Mouse (Mus musculus): ENCODE measurements at regions not wholly inside any gene's neighbourhood (a gene's known extent, or its start where the extent isn't known, plus 50 kb on each side); places are given as distances from the start of the nearest gene placed in this dataset.

DNA sequence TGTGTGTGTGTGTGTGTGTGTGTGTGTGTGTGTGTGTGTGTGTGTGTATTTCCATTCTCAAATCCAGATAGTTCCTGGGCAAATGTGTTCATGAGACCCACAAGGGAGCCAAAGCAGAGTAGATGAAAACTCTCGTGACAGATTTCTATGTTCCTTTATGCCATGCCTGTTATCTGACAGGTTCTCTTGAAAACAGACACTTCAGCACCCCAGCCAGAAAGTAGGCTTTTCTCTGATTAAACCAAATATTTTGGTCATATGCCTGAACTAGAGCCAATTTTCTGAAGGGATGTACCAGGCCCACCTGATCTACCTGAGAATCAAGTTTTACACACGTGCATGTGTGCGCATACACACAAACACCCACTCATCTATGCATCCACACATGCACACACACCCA, 95.5 kb downstream of the Psat1 start:
- ATAC-seq (replicated peaks; ENCODE audit: low read depth, poor library complexity, severe bottlenecking): no peak

- ATAC-seq (replicated peaks; ENCODE audit: low read depth, poor library complexity, severe bottlenecking): 0 out of 2 replicates have a peak, but pooled peaks have one; percentile 40
Measured at GRCm38 (mm10) chr19:15850722-15851121, 96.4 kb downstream of the Psat1 start.

GRCm38 (mm10) chr19:15849235-15849634, 97.9 kb downstream of the Psat1 start:
- ATAC-seq (replicated peaks; ENCODE audit: low read depth, poor library complexity, severe bottlenecking): peak; percentile 32; the same call in 1 of the 2 replicates

DNA sequence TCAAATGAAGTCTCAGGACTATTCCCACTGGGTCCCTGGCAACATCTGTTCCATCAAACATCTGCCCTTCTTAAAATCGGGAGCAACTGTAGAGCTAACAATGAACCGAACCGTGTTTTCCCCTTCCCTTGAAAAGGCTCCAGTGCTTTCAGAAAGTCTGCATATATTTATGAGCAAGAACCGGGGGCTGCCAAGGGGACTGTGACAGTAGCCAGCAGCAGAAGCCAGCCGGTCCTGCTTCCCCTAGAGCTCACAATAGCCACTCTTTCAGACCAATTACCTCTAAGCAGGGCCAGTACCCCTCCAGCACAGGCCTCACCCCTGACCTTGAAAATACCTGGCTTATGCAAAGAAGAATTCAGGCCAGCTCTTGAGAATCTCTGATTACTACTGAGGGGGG, 108.8 kb downstream of the Psat1 start:
- ATAC-seq (replicated peaks; ENCODE audit: low read depth, poor library complexity, severe bottlenecking): no peak

DNA sequence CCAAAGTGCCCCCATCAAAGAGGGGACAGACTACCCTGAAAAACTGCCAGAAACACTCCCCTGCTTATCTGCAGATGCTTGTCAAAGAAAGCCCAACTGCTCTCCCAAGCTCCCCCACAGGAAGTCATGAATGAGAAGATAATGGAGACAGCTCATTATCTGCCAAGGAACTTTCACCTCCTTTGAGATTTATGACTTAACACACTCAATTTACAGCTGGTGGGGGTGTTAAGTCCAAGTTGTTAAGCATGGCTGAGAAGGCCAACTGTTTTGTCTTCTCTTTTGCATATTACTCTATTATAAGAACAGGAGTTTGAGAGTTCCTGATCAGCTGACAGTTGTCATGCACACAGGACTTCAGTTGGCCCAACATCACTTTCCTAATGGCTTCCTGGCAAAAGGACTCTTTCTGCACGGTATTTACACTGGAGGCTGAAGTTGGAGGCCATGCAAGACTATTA, 109.4 kb downstream of the Psat1 start:
- peak; percentile 84 for ATAC-seq (replicated peaks; ENCODE audit: low read depth, poor library complexity, severe bottlenecking)

DNA sequence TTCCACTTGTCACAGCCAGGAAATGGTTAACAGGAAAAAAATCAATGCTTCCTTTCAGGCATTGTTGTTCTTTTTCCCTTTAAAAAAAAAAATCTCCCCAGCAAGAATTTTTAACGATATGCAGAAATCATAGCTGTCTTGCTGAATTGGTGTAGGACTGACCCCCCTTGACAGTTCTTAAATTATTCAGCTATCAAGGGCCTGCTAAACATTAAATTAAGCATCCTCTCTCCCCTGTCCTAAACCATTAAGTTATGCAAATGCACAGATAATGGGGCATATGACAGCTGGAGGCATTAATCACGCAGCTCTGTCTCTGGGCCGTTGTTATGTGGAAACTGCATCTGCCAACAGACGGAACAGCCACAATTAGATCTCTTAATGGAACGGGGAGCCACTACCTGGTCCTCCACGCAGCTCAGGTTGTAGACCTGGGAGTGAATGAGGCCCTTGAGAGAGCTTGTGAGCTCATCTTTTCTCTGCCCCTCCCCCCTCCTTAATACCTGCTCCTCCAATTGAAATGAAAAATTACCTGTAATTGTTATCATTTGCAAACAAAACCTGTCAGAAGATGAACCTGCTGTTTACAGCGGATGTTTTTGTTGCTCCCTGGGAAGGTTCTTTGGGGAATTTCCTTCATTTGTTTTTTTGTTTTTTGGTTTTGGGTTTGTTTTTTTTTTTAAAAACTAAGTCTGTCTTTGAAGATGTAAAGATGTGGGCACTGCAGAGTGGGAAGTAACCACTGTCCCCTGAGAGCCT, 110.0 kb downstream of the Psat1 start:
- ATAC-seq (replicated peaks; ENCODE audit: low read depth, poor library complexity, severe bottlenecking): peak; percentile 79

- peak; percentile 58 for ATAC-seq (replicated peaks; ENCODE audit: low read depth, poor library complexity, severe bottlenecking)
Measured at GRCm38 (mm10) chr19:15836201-15836955, 110.8 kb downstream of the Psat1 start.

DNA sequence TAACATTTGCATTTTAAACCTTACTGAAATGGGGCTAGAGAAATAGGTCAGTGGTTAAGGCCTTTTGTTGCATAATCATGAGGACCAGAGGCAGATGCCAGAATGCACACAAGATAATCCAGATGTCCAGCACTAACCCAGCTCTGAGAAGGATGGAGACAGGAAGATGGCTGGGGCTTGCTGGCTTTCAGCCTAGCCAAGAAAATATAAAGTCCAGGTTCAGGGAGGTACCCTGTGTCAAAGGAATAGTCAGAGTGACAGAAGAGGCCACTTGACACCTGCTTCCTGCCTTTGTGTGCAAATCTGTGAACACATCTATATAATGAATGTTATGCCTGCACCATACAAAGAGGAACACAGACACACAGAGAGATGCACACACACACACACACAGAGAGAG, 116.8 kb downstream of the Psat1 start:
- ATAC-seq (replicated peaks; ENCODE audit: low read depth, poor library complexity, severe bottlenecking): peak; percentile 45

DNA sequence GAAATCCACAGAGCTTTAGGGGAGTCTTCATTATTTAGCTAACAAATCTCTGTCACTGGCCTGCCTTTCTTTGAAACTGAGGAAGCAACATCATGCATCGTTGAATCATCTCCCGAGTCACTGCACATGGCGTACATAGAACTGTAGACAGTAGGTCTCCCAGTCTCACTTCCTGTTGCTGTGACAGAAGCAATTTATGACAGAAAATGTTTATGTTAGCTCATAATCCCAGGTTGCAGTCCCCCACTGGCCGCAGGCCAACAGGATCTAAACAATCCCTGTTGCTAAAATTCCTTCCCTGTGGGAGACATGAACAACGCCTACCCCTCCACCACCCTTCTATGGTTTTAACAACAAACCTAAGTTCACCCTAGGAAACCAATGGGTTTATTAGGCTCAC, 118.0 kb downstream of the Psat1 start:
- peak; percentile 72 for ATAC-seq (replicated peaks; ENCODE audit: low read depth, poor library complexity, severe bottlenecking)

GRCm38 (mm10) chr19:15827990-15828705, 119.0 kb downstream of the Psat1 start:
- ATAC-seq (replicated peaks; ENCODE audit: low read depth, poor library complexity, severe bottlenecking): no peak

- no peak for ATAC-seq (replicated peaks; ENCODE audit: low read depth, poor library complexity, severe bottlenecking)
Measured at GRCm38 (mm10) chr19:15827120-15827989, 119.8 kb downstream of the Psat1 start.

DNA sequence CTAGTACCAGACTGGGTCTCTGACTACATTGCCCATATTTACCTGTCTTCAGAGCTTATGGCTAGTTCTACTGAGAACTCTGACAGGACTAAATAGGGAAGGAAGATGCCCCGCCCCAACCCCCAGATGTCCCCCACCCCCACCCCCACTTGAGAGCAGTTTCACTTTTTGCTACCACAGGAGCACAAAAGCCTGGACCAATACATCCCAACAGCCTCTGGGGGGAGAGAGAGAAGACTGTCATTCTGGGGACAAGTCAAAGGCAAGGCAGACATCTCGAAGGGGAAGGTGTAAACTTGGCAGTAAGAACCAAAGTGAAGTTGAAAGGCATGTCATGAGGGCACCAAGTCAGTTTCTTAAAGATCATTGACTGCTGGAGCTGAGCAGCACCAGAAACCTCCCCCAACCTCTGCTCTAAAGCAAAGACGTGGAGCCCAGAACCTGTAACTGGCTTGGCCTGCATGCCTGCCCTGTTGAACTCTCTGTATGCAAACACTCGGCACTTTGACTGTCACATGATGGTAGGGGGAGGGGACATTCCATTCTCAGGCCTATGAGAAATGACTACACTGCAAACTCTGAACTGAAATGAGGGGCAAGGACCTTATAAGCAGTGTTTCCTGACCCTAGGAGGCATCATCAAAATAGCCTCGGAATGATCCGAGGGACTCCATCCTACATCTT, 123.3 kb downstream of the Psat1 start:
- peak; percentile 72 for ATAC-seq (replicated peaks; ENCODE audit: low read depth, poor library complexity, severe bottlenecking)

- no peak for ATAC-seq (replicated peaks; ENCODE audit: low read depth, poor library complexity, severe bottlenecking)
Measured at GRCm38 (mm10) chr19:15820020-15820419, 127.1 kb downstream of the Psat1 start.

GRCm38 (mm10) chr19:15815166-15815565, 132.0 kb downstream of the Psat1 start:
- peak; percentile 94 for ATAC-seq (replicated peaks; ENCODE audit: low read depth, poor library complexity, severe bottlenecking)

- ATAC-seq (replicated peaks; ENCODE audit: low read depth, poor library complexity, severe bottlenecking): peak; percentile 60
Measured at GRCm38 (mm10) chr19:15809008-15809407, 138.1 kb downstream of the Psat1 start.

- ATAC-seq (replicated peaks; ENCODE audit: low read depth, poor library complexity, severe bottlenecking): no peak
Measured at GRCm38 (mm10) chr19:15807681-15808080, 139.5 kb downstream of the Psat1 start.

DNA sequence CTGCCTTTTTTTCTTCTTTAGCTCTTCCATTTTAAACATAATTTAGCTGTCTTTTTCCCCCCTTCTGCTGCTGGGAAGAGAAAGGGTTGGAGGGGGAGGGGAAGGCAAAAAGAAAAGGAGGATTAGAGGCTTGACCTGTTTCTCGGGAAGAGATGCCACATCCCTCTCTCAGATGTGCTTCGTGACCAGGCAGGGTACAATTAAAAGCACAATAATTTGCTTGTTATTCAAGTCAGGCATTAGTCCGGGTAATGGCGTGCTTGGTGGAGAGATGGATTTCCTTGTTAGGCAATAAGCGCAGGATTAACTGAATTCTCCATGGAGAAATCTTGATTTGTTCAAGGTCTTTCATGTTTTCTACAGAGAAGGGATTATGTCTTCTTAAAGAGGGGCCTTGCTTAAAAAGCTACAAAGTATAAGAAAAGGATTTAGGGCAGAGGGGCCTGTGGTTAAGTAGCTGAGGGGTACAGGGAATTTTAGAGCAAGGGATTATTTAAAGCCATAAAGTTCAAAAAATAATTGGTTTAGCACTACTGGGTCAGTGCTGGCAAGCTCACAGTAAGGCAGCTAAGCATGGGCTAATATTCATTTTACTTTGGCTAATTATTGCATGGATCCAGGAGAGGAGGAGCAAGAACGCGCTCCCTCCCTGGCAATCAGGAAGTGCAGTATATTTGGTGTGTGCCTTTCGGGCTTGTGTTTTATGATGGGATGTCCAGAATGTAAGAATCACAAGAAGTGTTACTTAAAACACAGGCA, 143.8 kb downstream of the Psat1 start:
- ATAC-seq (replicated peaks; ENCODE audit: low read depth, poor library complexity, severe bottlenecking): no peak

DNA sequence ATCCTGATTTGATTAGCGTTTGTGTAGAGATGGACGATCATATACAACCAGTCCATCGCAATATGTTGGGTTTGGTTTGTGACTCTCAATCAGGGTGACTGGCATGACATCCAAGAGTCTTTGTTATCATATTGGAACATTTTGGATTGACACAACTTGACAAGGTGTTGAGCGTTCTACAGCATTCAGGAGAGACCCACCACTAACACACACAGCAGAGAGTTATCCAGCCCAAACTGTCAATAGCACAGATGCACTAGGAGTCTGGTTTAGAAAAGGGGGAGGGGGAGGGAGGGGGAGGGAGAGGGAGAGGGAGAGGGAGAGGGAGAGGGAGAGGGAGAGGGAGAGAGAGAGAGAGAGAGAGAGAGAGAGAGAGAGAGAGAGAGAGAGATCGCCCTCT, 144.5 kb downstream of the Psat1 start:
- ATAC-seq (replicated peaks; ENCODE audit: low read depth, poor library complexity, severe bottlenecking): no peak
